Mouse (Mus musculus) midbrain, embryonic 11.5 days (tissue): ENCODE measurements around the gene Tpi1. TPM values are rescaled to one million over a fixed set of nuclear protein-coding genes. Genes with fewer than 3 reads are reported as not detected.

Source experiments
- ATAC-seq: fragments of 200-750 bp; cut with Nextera tagmentation; 2 replicates; pipeline ENCODE4 v1.8.0; 2017; ENCODE audit warnings: moderate TSS enrichment, moderate library complexity; ENCODE audit not compliant: low FRiP score
- DNase-seq: peaks from one replicate; pipeline ENCODE4 v3.0.0; 2015; ENCODE audit warnings: low spot score; ENCODE audit errors: missing footprints
- H3K27ac ChIP-seq: fragments of 300-500 bp; sonication (generic); 2 replicates; pipeline ENCODE4 v1.5.1; 2014; ENCODE audit warnings: low read depth, low read length
- H3K27me3 ChIP-seq: fragments of 300-500 bp; sonication (generic); 2 replicates; pipeline ENCODE4 v1.6.1; 2014; ENCODE audit warnings: mild to moderate bottlenecking, low read length, moderate library complexity, mixed read lengths; ENCODE audit not compliant: control insufficient read depth, insufficient read depth
- H3K36me3 ChIP-seq: fragments of 300-500 bp; sonication (generic); 2 replicates; pipeline ENCODE4 v1.6.1; 2014; ENCODE audit warnings: mild to moderate bottlenecking, low read length, moderate library complexity, mixed read lengths; ENCODE audit not compliant: control insufficient read depth, insufficient read depth
- H3K4me1 ChIP-seq: fragments of 300-500 bp; sonication (generic); 2 replicates; pipeline ENCODE4 v1.6.1; 2014; ENCODE audit warnings: low read length; ENCODE audit not compliant: control insufficient read depth, insufficient read depth
- H3K4me2 ChIP-seq: fragments of 300-500 bp; sonication (generic); 2 replicates; pipeline ENCODE4 v1.6.1; 2014; ENCODE audit warnings: mild to moderate bottlenecking, moderate library complexity
- H3K4me3 ChIP-seq: fragments of 300-500 bp; sonication (generic); 2 replicates; pipeline ENCODE4 v1.5.1; 2014; ENCODE audit warnings: low read depth, low read length
- H3K9ac ChIP-seq: fragments of 300-500 bp; sonication (generic); 2 replicates; pipeline ENCODE4 v1.6.1; 2014; ENCODE audit warnings: low read length
- H3K9me3 ChIP-seq: fragments of 300-500 bp; sonication (generic); 2 replicates; pipeline ENCODE4 v1.6.1; 2016; ENCODE audit warnings: low read length; ENCODE audit not compliant: control insufficient read depth
- WGBS: fragments of 180-500 bp; shearing (Covaris S2); extraction: QIAGEN DNeasy Blood & Tissue Kit; methylation state at CpG from one replicate; pipeline ENCODE4 v1.1.7; 2014; 5-methylcytosine and 5-hydroxymethylcytosine counted together
- polyA plus RNA-seq: library from polyadenylated mRNA; unstranded; fragments of >200 nt; fragmentation: Nextera tagmentation; extraction: Ambion mirVana; gene quantifications from 2 replicates; pipeline ENCODE4 v1.2.1, GENCODE M21; 2014

Gene Tpi1
- polyA plus RNA-seq, 1 experiment from 2014 or later: 639 TPM

DNA sequence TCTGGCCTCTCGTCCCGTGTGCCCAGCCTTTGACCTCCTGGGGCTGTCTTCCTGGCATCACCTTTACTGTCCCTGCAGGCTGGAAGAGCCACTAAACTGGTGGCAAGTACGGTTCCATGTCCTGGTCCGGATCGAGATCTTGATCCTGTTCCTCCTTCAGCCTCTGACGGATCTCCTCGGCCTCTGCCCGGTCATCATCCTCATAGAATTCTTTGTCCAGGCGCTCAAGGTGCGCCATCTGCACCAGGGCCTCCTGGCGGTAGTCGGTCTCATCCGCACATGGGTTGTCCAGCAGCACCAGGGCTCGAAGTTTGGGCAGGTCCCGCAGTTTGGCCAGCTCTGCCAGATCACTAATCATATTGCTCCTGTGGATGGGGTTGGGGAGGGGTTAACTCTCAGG lies 43.6 kb downstream of the Tpi1 start:
- no peaks in the 10 kb centered on the region for H3K9me3 ChIP-seq
- no peak overlapping the region for H3K27ac ChIP-seq
- WGBS: 88% methylated on average over 15 of the region's 15 CpGs
- peaks cover 10% of the 10 kb centered on the region; the same call in 1 of the 2 replicates for H3K27me3 ChIP-seq
- no peak overlapping the region for H3K9ac ChIP-seq
- no peak overlapping the region for H3K4me3 ChIP-seq
- no peak overlapping the region for H3K4me2 ChIP-seq
- H3K36me3 ChIP-seq: no peaks in the 10 kb centered on the region
- DNase-seq (no peak), ATAC-seq (no peak)
- peaks cover 16% of the 10 kb centered on the region for H3K4me1 ChIP-seq

DNA sequence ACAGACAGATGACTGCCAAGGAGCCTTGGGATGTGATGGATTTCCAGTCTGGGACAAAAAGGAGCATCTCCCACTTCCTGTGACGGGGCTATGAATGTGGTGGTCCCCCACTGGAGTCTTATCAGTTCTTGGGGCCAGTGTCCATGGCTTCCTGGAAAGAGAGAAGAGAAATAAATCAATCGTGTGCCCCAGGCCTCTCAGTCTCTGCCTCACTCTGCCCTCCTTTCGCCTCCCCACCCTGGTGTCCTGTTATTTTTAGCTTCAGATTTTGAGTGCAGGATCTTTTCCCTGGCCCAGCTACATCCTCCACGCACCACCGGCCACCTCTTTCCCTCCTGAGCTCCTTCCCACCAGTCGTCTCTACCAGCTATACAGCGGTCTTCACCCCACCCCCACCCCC lies 44.1 kb downstream of the Tpi1 start:
- peaks cover 10% of the 10 kb centered on the region; the same call in 1 of the 2 replicates for H3K27me3 ChIP-seq
- DNase-seq (no peak), ATAC-seq (no peak)
- peak overlapping the region; percentile 45; the same call in 1 of the 2 replicates for H3K4me3 ChIP-seq
- no peaks in the 10 kb centered on the region for H3K36me3 ChIP-seq
- WGBS: 57% methylated on average over 7 of the region's 7 CpGs
- H3K27ac ChIP-seq: no peak overlapping the region
- H3K9me3 ChIP-seq: no peaks in the 10 kb centered on the region
- peak overlapping the region; percentile 58 for H3K9ac ChIP-seq
- H3K4me1 ChIP-seq: peaks cover 16% of the 10 kb centered on the region
- peak overlapping the region; percentile 85 for H3K4me2 ChIP-seq

DNA sequence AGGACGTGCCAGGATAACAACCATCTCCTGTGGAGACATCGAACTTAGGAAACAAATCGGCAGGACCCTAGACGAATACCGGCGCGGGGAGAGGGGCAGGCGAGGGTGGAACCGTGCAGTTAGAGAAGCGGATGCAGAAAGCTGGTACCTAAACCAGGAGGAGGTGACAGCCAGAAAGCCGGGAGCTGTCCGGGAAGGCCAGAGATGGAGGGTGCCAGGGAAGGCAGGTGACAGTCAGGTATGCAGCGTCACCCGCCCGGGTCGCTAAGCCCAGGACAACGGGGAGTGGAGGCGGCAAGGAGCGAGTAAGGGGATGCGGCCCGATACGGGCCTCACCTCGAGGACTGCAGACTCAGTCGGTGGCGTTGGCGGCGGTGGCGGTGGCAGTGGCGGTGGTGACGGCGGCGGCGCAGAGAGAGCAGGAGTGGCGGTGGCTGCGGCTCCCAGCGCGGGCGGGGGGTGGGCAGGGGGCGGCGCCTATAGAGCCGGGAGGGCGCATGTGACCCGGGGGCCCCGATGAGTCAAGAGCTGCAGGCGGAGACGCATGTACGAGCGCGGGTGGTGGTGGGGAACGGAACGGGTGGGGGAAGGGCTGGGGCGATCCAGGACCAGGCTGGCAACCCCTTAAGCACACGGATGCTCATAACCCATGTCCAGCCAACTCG lies 44.9 kb downstream of the Tpi1 start, which contains the start of gene Eno2:
TSS of gene Eno2 (minus strand) at position 573 of the 665 bp plus-strand sequence.
- peak; percentile 84 for ATAC-seq
- peak within 1 kb of the TSS; percentile 58 for H3K9ac ChIP-seq
- peak; percentile 92 for DNase-seq
- H3K36me3 ChIP-seq: no peaks in the 10 kb centered on the region
- peaks cover 10% of the 10 kb centered on the region; the same call in 1 of the 2 replicates for H3K27me3 ChIP-seq
- H3K27ac ChIP-seq: no peak within 1 kb of the TSS
- peak within 1 kb of the TSS; percentile 45 for H3K4me3 ChIP-seq
- WGBS: under 1% methylated on average over 53 of the region's 54 CpGs
- H3K4me1 ChIP-seq: peaks cover 16% of the 10 kb centered on the region
- H3K4me2 ChIP-seq: peak within 1 kb of the TSS; percentile 85
- no peaks in the 10 kb centered on the region for H3K9me3 ChIP-seq

DNA sequence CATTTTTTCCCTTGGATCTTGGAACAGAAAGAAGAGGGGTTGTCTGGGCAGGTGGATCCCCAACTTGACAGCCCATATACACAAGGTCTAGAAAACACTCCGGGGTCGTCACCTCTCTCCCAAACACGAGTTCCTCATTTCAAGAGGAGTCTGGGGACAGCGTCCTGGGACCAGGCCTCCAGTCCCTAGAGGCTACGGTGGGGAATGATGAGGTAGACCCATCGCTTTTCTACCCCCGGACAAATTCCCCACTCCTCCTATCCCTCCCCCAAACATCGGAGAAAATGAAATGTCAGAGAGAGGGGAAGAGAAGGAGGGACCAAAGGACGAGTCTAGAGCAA lies 45.4 kb downstream of the Tpi1 start:
- peak; percentile 1; the same call in 1 of the 2 replicates for ATAC-seq
- Histone ChIP-seq H3K4me3 (peak overlapping the region; percentile 45), H3K9me3 (no peaks in the 10 kb centered on the region), H3K36me3 (no peaks in the 10 kb centered on the region), H3K4me1 (peaks cover 16% of the 10 kb centered on the region), H3K9ac (peak overlapping the region; percentile 58), H3K4me2 (peak overlapping the region; percentile 85), H3K27me3 (peaks cover 10% of the 10 kb centered on the region; the same call in 1 of the 2 replicates), H3K27ac (no peak overlapping the region)
- no peak for DNase-seq
- 2% methylated on average over 9 of the region's 9 CpGs for WGBS

DNA sequence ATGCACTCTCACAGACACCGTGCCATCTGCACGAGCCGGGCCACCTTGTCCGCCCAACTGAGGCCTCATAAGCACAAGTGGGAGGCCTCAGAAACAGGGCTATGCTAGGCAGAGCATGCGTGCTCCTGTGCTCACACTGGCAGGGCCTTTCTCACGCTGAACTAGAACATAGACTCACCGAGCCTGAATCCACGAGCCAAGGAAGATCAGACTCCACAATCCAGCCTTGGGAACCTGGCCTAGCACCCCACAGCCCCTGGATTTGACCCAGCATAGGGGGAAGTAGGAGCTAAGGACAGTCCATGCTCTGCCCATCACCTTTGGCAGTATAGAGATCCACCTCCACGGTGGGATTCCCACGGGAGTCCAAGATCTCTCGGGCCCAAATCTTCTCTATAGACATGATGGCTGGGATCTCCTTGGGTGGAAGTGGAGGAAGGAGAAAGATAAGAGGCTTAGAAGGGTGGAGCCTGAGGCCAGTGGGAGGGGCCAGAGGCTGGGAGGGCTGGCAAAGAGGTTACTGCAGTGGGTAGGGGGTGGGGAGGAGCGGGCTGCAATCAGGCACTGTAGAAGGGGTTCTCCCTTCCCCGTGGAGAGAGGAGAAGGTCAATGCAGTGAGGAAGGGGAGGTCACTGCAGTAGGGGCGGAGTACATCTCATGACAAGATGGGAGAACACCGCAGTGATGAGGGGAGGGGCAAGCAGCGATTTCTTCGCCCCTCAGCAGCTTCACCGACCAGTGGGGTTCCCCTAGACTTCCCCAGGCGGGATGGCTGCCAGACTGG lies 46.0 kb downstream of the Tpi1 start:
- peak; percentile 91 for DNase-seq
- no peaks in the 10 kb centered on the region for H3K36me3 ChIP-seq
- peak; percentile 50 for ATAC-seq
- WGBS: 17% methylated on average over 19 of the region's 19 CpGs
- peaks cover 10% of the 10 kb centered on the region; the same call in 1 of the 2 replicates for H3K27me3 ChIP-seq
- H3K9me3 ChIP-seq: no peaks in the 10 kb centered on the region
- no peak overlapping the region for H3K9ac ChIP-seq
- H3K27ac ChIP-seq: no peak overlapping the region
- no peak overlapping the region for H3K4me3 ChIP-seq
- peaks cover 16% of the 10 kb centered on the region for H3K4me1 ChIP-seq
- peak overlapping the region; percentile 85 for H3K4me2 ChIP-seq

DNA sequence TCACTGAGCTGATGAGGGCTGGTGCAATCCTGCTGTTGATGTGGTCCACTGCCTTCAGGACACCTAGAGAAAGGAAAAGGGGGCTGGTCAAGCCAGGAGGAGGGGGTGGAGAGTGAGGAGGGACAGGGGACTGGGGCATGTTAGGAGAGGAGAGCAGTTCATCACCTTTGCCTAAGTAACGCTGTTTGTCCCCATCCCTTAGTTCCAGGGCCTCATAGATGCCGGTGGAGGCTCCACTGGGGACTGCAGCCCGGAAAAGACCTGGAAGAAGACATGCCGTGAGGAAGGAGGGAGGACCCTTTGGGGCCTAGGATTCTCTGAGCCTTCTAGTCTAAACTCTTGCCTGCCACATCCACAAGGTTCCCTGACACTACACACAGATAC lies 46.6 kb downstream of the Tpi1 start:
- no peak overlapping the region for H3K27ac ChIP-seq
- H3K4me1 ChIP-seq: peaks cover 16% of the 10 kb centered on the region
- no peaks in the 10 kb centered on the region for H3K36me3 ChIP-seq
- no peak overlapping the region for H3K4me2 ChIP-seq
- no peak for ATAC-seq
- H3K4me3 ChIP-seq: no peak overlapping the region
- H3K27me3 ChIP-seq: peaks cover 10% of the 10 kb centered on the region; the same call in 1 of the 2 replicates
- no peaks in the 10 kb centered on the region for H3K9me3 ChIP-seq
- H3K9ac ChIP-seq: peak overlapping the region; percentile 16; the same call in 1 of the 2 replicates
- WGBS: 18% methylated on average over 4 of the region's 4 CpGs
- DNase-seq: no peak

DNA sequence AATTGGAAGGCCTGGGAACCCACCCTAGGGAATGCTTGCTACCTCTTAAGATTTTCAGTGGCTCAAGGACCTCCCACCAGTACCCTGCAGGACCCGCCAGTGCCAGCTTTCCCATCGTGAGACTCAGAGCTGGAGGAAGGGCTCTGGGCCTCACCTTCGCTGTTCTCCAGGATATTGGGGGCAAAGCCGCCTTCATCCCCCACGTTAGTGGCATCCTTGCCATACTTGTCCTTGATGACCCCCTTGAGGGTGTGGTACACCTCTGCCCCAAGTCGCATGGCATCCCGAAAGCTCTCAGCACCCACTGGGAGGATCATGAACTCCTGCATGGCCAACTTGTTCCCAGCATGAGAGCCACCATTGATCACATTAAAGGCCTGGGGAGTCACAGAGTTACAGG lies 48.1 kb downstream of the Tpi1 start:
- no peak overlapping the region for H3K4me3 ChIP-seq
- H3K4me2 ChIP-seq: no peak overlapping the region
- DNase-seq (no peak), ATAC-seq (no peak)
- H3K27me3 ChIP-seq: peaks cover 10% of the 10 kb centered on the region; the same call in 1 of the 2 replicates
- H3K36me3 ChIP-seq: no peaks in the 10 kb centered on the region
- H3K4me1 ChIP-seq: peaks cover 16% of the 10 kb centered on the region
- no peak overlapping the region for H3K9ac ChIP-seq
- WGBS: 81% methylated on average over 7 of the region's 7 CpGs
- no peaks in the 10 kb centered on the region for H3K9me3 ChIP-seq
- no peak overlapping the region for H3K27ac ChIP-seq
